Mouse (Mus musculus): ENCODE results near the gene Rnf113a2. TPM values are rescaled to one million over a fixed set of nuclear protein-coding genes. Genes with fewer than 3 reads are reported as not detected.

Rnf113a2 gene
- polyA plus RNA-seq, 1 experiment from 2014 or later = 23.3 TPM

DNA sequence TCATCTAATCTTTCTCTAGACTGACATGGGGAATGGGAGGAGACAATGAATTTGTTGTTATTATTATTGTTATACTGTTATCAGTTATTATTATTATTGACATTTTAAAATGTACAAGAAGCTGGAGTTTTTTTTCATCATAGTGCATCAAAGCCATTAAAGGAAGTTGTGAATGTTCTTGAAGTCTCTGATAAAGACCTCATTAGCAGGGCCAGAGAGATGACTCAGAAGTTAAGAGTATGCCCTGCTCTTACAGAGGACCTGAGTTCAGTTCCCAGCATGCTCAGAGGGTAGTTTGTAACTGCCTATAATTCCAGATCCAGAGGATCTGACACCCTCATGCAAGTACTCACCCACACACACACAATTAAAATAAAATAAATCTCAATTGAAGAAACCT lies 19.3 kb upstream of the Rnf113a2 start:
- Histone ChIP-seq H3K27me3 (ENCODE audit: insufficient read depth, poor library complexity, severe bottlenecking) (no peaks in the 10 kb centered on the region), H3K9me3 (no peaks in the 10 kb centered on the region), H3K36me3 (no peaks in the 10 kb centered on the region), H3K4me3 (no peak overlapping the region), H3K27ac (no peak overlapping the region), H3K4me1 (replicated peaks) (no peaks in the 10 kb centered on the region)
- DNase-seq (ENCODE audit: low spot score) = no peak

DNA sequence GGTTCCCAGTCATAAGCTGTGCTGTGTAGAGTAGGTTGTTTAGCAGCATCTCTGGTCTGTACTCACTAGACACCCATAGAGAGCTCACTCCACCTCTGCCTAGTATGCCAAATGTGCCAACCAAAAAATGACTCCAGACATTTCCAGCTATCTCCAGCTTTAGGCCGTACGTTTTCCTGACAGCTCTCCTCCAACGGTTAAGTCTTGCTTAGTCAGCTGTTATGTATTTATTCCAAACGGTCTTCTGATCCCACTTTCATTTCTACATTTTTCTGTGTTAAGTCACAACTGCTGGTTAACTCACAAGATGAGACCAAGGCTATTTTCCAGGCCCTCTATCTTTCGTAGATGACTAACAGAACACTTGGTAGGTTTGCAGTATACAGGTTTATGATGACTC lies 18.4 kb upstream of the Rnf113a2 start:
- Histone ChIP-seq H3K9me3 (no peaks in the 10 kb centered on the region), H3K27ac (no peak overlapping the region)
- WGBS = 91% methylated on average over 5 of the region's 5 CpGs

DNA sequence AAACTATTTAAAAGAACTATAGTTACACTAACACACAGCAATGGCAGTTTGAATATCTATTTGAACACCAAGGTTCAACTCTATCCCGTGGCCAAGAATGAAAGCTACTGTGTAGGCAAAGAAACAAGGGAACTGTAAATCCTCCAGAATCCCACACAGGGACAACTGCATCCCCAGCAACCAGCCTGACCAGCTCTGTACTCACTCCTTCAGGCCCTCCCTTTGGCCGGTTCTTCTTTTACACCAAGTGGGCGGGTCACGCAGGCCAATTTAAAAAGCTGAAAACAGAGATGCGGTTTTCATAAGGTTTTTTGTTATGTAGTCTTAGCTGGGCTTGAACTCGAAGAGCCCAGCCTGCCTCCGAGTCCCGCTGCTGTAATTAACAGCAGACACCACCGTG lies 17.9 kb upstream of the Rnf113a2 start:
- H3K4me1 ChIP-seq (replicated peaks) = no peaks in the 10 kb centered on the region
- no peak for DNase-seq (ENCODE audit: low spot score)
- H3K4me3 ChIP-seq = no peak overlapping the region
- H3K27ac ChIP-seq = no peak overlapping the region
- 84% methylated on average over 9 of the region's 9 CpGs for WGBS
- no peaks in the 10 kb centered on the region for H3K36me3 ChIP-seq
- no peaks in the 10 kb centered on the region for H3K27me3 ChIP-seq (ENCODE audit: insufficient read depth, poor library complexity, severe bottlenecking)
- no peaks in the 10 kb centered on the region for H3K9me3 ChIP-seq

More for the DNA sequence above, 18.4 kb upstream of the Rnf113a2 start:
- H3K27me3 ChIP-seq (ENCODE audit: insufficient read depth, poor library complexity, severe bottlenecking) = no peaks in the 10 kb centered on the region
- H3K4me3 ChIP-seq = no peak overlapping the region
- DNase-seq (ENCODE audit: low spot score) = no peak
- H3K36me3 ChIP-seq = no peaks in the 10 kb centered on the region
- no peaks in the 10 kb centered on the region for H3K4me1 ChIP-seq (replicated peaks)

DNA sequence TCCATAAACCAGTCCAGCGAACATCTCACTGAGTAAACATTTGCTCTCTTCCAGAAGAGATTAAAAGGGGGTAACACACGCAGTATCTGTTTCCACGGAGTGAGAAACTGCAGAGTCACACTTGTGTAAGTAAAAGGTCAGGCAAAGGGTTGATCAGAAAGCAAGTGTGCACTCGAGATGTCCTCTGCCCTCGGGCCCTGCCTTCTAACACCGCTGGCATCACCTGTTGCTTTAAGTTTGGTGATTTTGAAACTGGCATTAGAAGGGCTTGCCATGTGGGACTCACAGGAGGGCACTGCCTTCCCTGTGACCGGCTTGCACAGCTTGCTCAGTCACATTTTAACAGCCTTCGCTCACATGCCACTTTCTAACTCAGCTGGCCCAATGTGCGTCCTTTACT lies 17.3 kb upstream of the Rnf113a2 start:
- Histone ChIP-seq H3K36me3 (no peaks in the 10 kb centered on the region), H3K4me1 (replicated peaks) (no peaks in the 10 kb centered on the region), H3K27ac (no peak overlapping the region), H3K4me3 (no peak overlapping the region), H3K27me3 (ENCODE audit: insufficient read depth, poor library complexity, severe bottlenecking) (no peaks in the 10 kb centered on the region), H3K9me3 (no peaks in the 10 kb centered on the region)
- WGBS = 85% methylated on average over 9 of the region's 9 CpGs
- no peak for DNase-seq (ENCODE audit: low spot score)

DNA sequence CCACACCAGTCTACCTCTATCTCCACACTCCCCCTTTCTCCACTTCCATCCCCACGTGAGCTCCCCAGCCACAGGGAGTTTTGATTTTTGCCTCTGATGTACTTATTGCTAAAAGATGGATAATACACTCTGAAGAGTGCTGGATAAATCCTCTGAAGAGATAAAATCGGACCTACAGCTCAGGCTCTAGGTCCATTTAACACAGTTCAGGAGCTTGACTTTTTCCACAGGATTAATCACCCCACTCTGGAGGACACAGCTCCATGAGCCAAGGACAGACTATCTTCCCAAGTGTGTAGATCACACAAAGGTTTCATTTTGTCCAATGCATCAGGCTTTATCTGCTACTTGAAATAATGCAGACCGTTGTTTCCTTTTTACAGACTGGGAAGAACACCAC lies 16.9 kb upstream of the Rnf113a2 start:
- Histone ChIP-seq H3K27ac (no peak overlapping the region), H3K4me1 (replicated peaks) (no peaks in the 10 kb centered on the region), H3K4me3 (no peak overlapping the region), H3K36me3 (no peaks in the 10 kb centered on the region), H3K9me3 (no peaks in the 10 kb centered on the region), H3K27me3 (ENCODE audit: insufficient read depth, poor library complexity, severe bottlenecking) (no peaks in the 10 kb centered on the region)
- DNase-seq (ENCODE audit: low spot score) = no peak
- 90% methylated on average over 3 of the region's 3 CpGs for WGBS

GRCm38 (mm10) chr12:84400653-84401052 lies 16.3 kb upstream of the Rnf113a2 start:
- no peak for DNase-seq (ENCODE audit: low spot score)
- H3K27ac ChIP-seq = no peak overlapping the region
- WGBS = 68% methylated on average over 3 of the region's 3 CpGs
- H3K9me3 ChIP-seq = no peaks in the 10 kb centered on the region
- H3K4me3 ChIP-seq = no peak overlapping the region
- H3K4me1 ChIP-seq (replicated peaks) = no peaks in the 10 kb centered on the region
- H3K27me3 ChIP-seq (ENCODE audit: insufficient read depth, poor library complexity, severe bottlenecking) = no peaks in the 10 kb centered on the region
- H3K36me3 ChIP-seq = no peaks in the 10 kb centered on the region

GRCm38 (mm10) chr12:84402923-84403322 lies 14.1 kb upstream of the Rnf113a2 start:
- no peaks in the 10 kb centered on the region for H3K9me3 ChIP-seq
- H3K4me3 ChIP-seq = no peak overlapping the region
- H3K27ac ChIP-seq = no peak overlapping the region
- no peaks in the 10 kb centered on the region for H3K27me3 ChIP-seq (ENCODE audit: insufficient read depth, poor library complexity, severe bottlenecking)
- no peaks in the 10 kb centered on the region for H3K36me3 ChIP-seq
- DNase-seq (ENCODE audit: low spot score) = no peak
- peaks cover 4% of the 10 kb centered on the region for H3K4me1 ChIP-seq (replicated peaks)
- 82% methylated on average over 9 of the region's 9 CpGs for WGBS

DNA sequence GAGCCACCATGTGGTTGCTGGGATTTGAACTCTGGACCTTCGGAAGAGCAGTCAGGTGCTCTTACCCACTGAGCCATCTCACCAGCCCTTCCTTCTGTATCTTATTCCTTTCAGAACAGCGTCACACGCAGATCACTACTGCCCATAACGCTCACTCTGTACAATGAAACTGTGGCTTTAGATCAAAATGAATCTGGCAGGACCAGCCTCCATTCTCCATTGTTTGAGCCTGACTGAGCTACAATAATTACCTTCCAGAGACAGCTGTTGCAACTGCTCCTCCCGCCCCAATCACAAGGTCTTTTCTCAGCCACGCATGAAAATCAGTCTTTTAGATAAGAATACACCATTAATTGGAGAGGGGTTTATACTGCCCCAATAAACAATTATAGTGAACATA lies 12.5 kb upstream of the Rnf113a2 start:
- H3K9me3 ChIP-seq = no peaks in the 10 kb centered on the region
- peaks cover 2% of the 10 kb centered on the region; the same call in 1 of the 2 replicates for H3K27me3 ChIP-seq (ENCODE audit: insufficient read depth, poor library complexity, severe bottlenecking)
- 84% methylated on average over 6 of the region's 6 CpGs for WGBS
- H3K36me3 ChIP-seq = no peaks in the 10 kb centered on the region
- peaks cover 20% of the 10 kb centered on the region for H3K4me1 ChIP-seq (replicated peaks)
- no peak overlapping the region for H3K4me3 ChIP-seq
- no peak overlapping the region for H3K27ac ChIP-seq
- DNase-seq (ENCODE audit: low spot score) = no peak

- H3K4me3 ChIP-seq = no peak overlapping the region
- H3K27me3 ChIP-seq (ENCODE audit: insufficient read depth, poor library complexity, severe bottlenecking) = peaks cover 12% of the 10 kb centered on the region; the same call in 1 of the 2 replicates
- no peak overlapping the region for H3K27ac ChIP-seq
- H3K4me1 ChIP-seq (replicated peaks) = peaks cover 20% of the 10 kb centered on the region
- H3K9me3 ChIP-seq = no peaks in the 10 kb centered on the region
- no peak for DNase-seq (ENCODE audit: low spot score)
- 60% methylated on average over 4 of the region's 4 CpGs for WGBS
- H3K36me3 ChIP-seq = no peaks in the 10 kb centered on the region
Measured at GRCm38 (mm10) chr12:84407259-84407658, 9.7 kb upstream of the Rnf113a2 start.

- Histone ChIP-seq H3K27ac (peak overlapping the region; percentile 89), H3K36me3 (no peaks in the 10 kb centered on the region), H3K4me3 (peak overlapping the region; percentile 84), H3K27me3 (ENCODE audit: insufficient read depth, poor library complexity, severe bottlenecking) (peaks cover 12% of the 10 kb centered on the region; the same call in 1 of the 2 replicates), H3K9me3 (no peaks in the 10 kb centered on the region), H3K4me1 (replicated peaks) (peaks cover 20% of the 10 kb centered on the region)
- DNase-seq (ENCODE audit: low spot score) = no peak
- WGBS = 1% methylated on average over 52 of the region's 52 CpGs
Measured at GRCm38 (mm10) chr12:84407874-84408818, 8.8 kb upstream of the Rnf113a2 start.

- H3K4me1 ChIP-seq (replicated peaks) = peaks cover 20% of the 10 kb centered on the region
- peaks cover 12% of the 10 kb centered on the region; the same call in 1 of the 2 replicates for H3K27me3 ChIP-seq (ENCODE audit: insufficient read depth, poor library complexity, severe bottlenecking)
- no peaks in the 10 kb centered on the region for H3K36me3 ChIP-seq
- peak within 1 kb of the TSS; percentile 84 for H3K4me3 ChIP-seq
- peak; percentile 85 for DNase-seq (ENCODE audit: low spot score)
- WGBS = 1% methylated on average over 63 of the region's 63 CpGs
- peak within 1 kb of the TSS; percentile 89 for H3K27ac ChIP-seq
- no peaks in the 10 kb centered on the region for H3K9me3 ChIP-seq
Measured at GRCm38 (mm10) chr12:84408819-84409507, 8.0 kb upstream of the Rnf113a2 start, which contains the start of the genes Entpd5 and Bbof1. Gene Entpd5, minus strand, starts transcription at chr12:84409029. Gene Bbof1, plus strand, starts transcription at chr12:84409071.

GRCm38 (mm10) chr12:84417605-84417922 lies 568 bp downstream of the Rnf113a2 start:
- H3K9me3 ChIP-seq = peaks cover 8% of the 10 kb centered on the region; the same call in 1 of the 2 replicates
- peaks cover 5% of the 10 kb centered on the region; the same call in 1 of the 2 replicates for H3K36me3 ChIP-seq
- peak overlapping the region; percentile 62 for H3K4me3 ChIP-seq
- H3K27ac ChIP-seq = peak overlapping the region; percentile 86
- 36% methylated on average over 18 of the region's 18 CpGs for WGBS
- peaks cover 5% of the 10 kb centered on the region; the same call in 1 of the 2 replicates for H3K27me3 ChIP-seq (ENCODE audit: insufficient read depth, poor library complexity, severe bottlenecking)
- peaks cover 8% of the 10 kb centered on the region; the same call in 1 of the 2 replicates for H3K4me1 ChIP-seq (replicated peaks)
- no peak for DNase-seq (ENCODE audit: low spot score)

GRCm38 (mm10) chr12:84423990-84424389 lies 7.0 kb downstream of the Rnf113a2 start:
- WGBS = 64% methylated on average over 3 of the region's 3 CpGs
- H3K9me3 ChIP-seq = no peaks in the 10 kb centered on the region

More at GRCm38 (mm10) chr12:84423990-84424389, 7.0 kb downstream of the Rnf113a2 start:
- Histone ChIP-seq H3K27ac (no peak overlapping the region), H3K27me3 (ENCODE audit: insufficient read depth, poor library complexity, severe bottlenecking) (no peaks in the 10 kb centered on the region), H3K4me1 (replicated peaks) (no peaks in the 10 kb centered on the region), H3K4me3 (no peak overlapping the region), H3K36me3 (no peaks in the 10 kb centered on the region; the same call in 1 of the 2 replicates)
- DNase-seq (ENCODE audit: low spot score) = no peak
